ENCODE assay signal across 8 mouse cellular contexts in the genomic region with DNA sequence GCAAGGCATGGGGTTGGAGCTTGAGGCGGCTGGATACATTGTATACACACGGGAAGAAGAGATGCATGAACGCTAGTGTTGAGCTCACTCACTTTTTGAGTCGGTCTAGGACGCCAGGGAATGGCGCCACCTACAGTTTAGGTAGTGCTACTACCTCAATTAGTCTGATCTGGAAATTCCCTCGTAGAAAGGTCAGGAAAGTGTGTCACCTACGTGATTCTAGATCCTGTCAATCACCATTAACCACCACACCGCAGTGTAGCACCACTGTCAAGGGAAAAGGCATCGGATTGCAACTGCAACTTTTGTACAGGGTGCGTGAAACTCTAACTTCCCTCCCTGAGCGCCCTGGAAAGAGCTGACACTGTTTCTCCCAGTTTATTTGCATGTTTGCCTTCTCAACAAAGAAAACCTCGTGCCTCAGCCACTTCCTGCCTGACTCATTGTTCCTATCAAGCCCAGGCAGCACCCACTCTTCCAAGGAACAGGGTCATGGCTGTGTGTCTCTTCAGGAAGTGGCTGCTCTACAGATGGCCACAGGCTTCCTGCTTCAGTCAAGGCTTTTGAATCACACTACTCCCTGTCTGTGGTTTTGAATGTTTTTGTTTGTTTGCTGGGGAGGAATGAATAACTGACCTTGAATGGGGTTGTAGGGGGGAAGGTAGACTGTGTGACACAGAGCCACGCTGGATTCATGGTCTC.
DNase-seq lines count a peak whose midpoint lies in the region; ATAC-seq and TF ChIP-seq lines count a peak whose summit lies in the region.

No protein-coding gene starts in this region.

- 52% methylated on average over 14 of the region's 14 CpGs for WGBS in embryonic facial prominence, embryonic 13.5 days
- 43% methylated on average over 14 of the region's 14 CpGs for WGBS in lung, postnatal 0 days
- WGBS in stomach, embryonic 16.5 days: 59% methylated on average over 14 of the region's 14 CpGs

- peak; percentile 62 for TF ChIP-seq CTCF in lung, postnatal 0 days (IDR thresholded peaks at IDR 0.05)

- no peak overlapping the region for H3K4me3 ChIP-seq in embryonic facial prominence, embryonic 13.5 days
- H3K4me3 ChIP-seq in lung, postnatal 0 days (ENCODE audit: low read depth, low read length): no peak overlapping the region
- H3K4me3 ChIP-seq in stomach, embryonic 16.5 days (replicated peaks; ENCODE audit: low read length): no peak overlapping the region

- H3K27me3 ChIP-seq in embryonic facial prominence, embryonic 13.5 days: peaks cover 5% of the 10 kb centered on the region; the same call in 1 of the 2 replicates
- H3K27me3 ChIP-seq in lung, postnatal 0 days (replicated peaks; ENCODE audit: insufficient read depth, low read length): no peaks in the 10 kb centered on the region
- H3K27me3 ChIP-seq in stomach, embryonic 16.5 days (ENCODE audit: control insufficient read depth, insufficient read depth, low read length): no peaks in the 10 kb centered on the region

- H3K4me1 ChIP-seq in embryonic facial prominence, embryonic 13.5 days: peaks cover 21% of the 10 kb centered on the region
- no peaks in the 10 kb centered on the region for H3K4me1 ChIP-seq in lung, postnatal 0 days (ENCODE audit: insufficient read depth, low read depth, low read length)
- H3K4me1 ChIP-seq in stomach, embryonic 16.5 days (ENCODE audit: control insufficient read depth, insufficient read depth, low read length): no peaks in the 10 kb centered on the region

- H3K9ac ChIP-seq in embryonic facial prominence, embryonic 13.5 days: no peak overlapping the region
- no peak overlapping the region for H3K9ac ChIP-seq in lung, postnatal 0 days (replicated peaks; ENCODE audit: low read depth)
- no peak overlapping the region for H3K9ac ChIP-seq in stomach, embryonic 16.5 days (ENCODE audit: low read length)

- DNase-seq in gastrocnemius, postnatal 14 days: peak; percentile 13
- no peak for DNase-seq in gastrocnemius, postnatal 10 days
- DNase-seq in R1 (ENCODE audit: low read depth, low spot score): peak; percentile 94
- DNase-seq in kidney, adult 11 months: peak; percentile 64
- peak; percentile 82 for DNase-seq in lung, postnatal 0 days (ENCODE audit: low spot score)
- no peak for DNase-seq in cerebellum, adult 11 months

- no peak for ATAC-seq in embryonic facial prominence, embryonic 13.5 days (ENCODE audit: insufficient number of reproducible peaks, insufficient read depth, low FRiP score, low TSS enrichment, low read depth)
- ATAC-seq in lung, postnatal 0 days: peak; percentile 95
- peak; percentile 70 for ATAC-seq in stomach, embryonic 16.5 days (ENCODE audit: insufficient read depth, low FRiP score)

- H3K4me2 ChIP-seq in embryonic facial prominence, embryonic 13.5 days: no peak overlapping the region
- no peak overlapping the region for H3K4me2 ChIP-seq in lung, postnatal 0 days (replicated peaks; ENCODE audit: low read depth, low read length)
- no peak overlapping the region for H3K4me2 ChIP-seq in stomach, embryonic 16.5 days (ENCODE audit: low read depth, low read length)

- H3K9me3 ChIP-seq in embryonic facial prominence, embryonic 13.5 days: 0 out of 2 replicates have a peak, but pooled peaks cover 2% of the 10 kb centered on the region
- H3K9me3 ChIP-seq in lung, postnatal 0 days (ENCODE audit: low read length): no peaks in the 10 kb centered on the region
- no peaks in the 10 kb centered on the region for H3K9me3 ChIP-seq in stomach, embryonic 16.5 days (replicated peaks; ENCODE audit: control insufficient read depth, low read length)

- H3K36me3 ChIP-seq in embryonic facial prominence, embryonic 13.5 days: no peaks in the 10 kb centered on the region
- no peaks in the 10 kb centered on the region for H3K36me3 ChIP-seq in lung, postnatal 0 days (ENCODE audit: insufficient read depth, low read length)
- H3K36me3 ChIP-seq in stomach, embryonic 16.5 days (ENCODE audit: control insufficient read depth, insufficient read depth, low read length): no peaks in the 10 kb centered on the region

- intact Hi-C loops in gastrocnemius, postnatal 14 days (cut with DNase I; ENCODE audit: low total_unique reads): no loop called here

- peak overlapping the region; percentile 12; the same call in 1 of the 2 replicates for H3K27ac ChIP-seq in embryonic facial prominence, embryonic 13.5 days
- peak overlapping the region; percentile 2 for H3K27ac ChIP-seq in lung, postnatal 0 days (ENCODE audit: low read length)
- H3K27ac ChIP-seq in stomach, embryonic 16.5 days (ENCODE audit: low read length): peak overlapping the region; percentile 32

- peak; percentile 72 for TF ChIP-seq EP300 in lung, postnatal 0 days (IDR thresholded peaks at IDR 0.05)

Comparison
In these comparisons a context has a peak if more than half of its experiments do, and no peak if none do; other contexts are left out.
1. DNase-seq: peak in gastrocnemius, postnatal 14 days (single experiment), R1 (single experiment), kidney, adult 11 months (single experiment) and lung, postnatal 0 days (single experiment); none in gastrocnemius, postnatal 10 days (single experiment) and cerebellum, adult 11 months (single experiment).
2. Peak in every context shown above with its lines, with median percentiles within 50 percentile points of each other: H3K27ac ChIP-seq.